ENCODE assay signal across 21 mouse cellular contexts in the genomic region with DNA sequence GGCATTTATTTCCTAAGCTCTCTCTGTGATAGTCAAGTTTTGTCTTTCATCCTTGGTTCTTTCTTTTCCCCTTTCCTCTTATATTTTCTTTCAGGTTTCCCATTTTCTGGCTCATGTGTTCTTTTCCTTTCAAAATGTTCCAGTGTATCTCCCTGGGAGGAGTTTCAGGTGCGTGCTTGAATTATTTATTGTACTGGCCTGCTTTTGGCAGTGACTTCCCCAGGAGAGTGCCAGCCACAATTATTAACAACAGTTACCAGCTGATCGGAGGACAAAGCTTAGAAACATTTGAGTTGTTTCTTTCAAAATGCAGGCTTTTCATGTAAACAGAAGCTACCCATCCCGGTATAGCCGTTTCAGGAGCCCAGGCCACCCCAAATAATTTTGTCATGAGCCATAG.
"Had no signal": no experiment of that assay in that cellular context is flagged by ENCODE, and none has a peak within 500 bp of the region (broad histone marks: within the 10 kb centered on the region; RNA-seq: fewer than 3 reads in every experiment).

No protein-coding gene starts in this region.

- H3K9me3 ChIP-seq: heart, embryonic 12.5 days; hindbrain, embryonic 13.5 days; hindbrain, embryonic 15.5 days; limb, embryonic 13.5 days; limb, embryonic 15.5 days; liver, embryonic 13.5 days; liver, embryonic 15.5 days had no signal

- ATAC-seq: forebrain, postnatal 0 days; hindbrain, postnatal 0 days; intestine, embryonic 16.5 days had no signal

- H3K4me1 ChIP-seq: hindbrain, embryonic 13.5 days; limb, embryonic 13.5 days; limb, embryonic 15.5 days; liver, embryonic 13.5 days; liver, embryonic 15.5 days had no signal

- H3K4me3 ChIP-seq: heart, adult 2 months; heart, embryonic 12.5 days; hindbrain, embryonic 13.5 days; hindbrain, embryonic 15.5 days; limb, embryonic 13.5 days; limb, embryonic 15.5 days; liver, embryonic 13.5 days; liver, embryonic 15.5 days had no signal

- H3K4me2 ChIP-seq: heart, embryonic 12.5 days; hindbrain, embryonic 13.5 days; hindbrain, embryonic 15.5 days; limb, embryonic 13.5 days; limb, embryonic 15.5 days; liver, embryonic 11.5 days; liver, embryonic 13.5 days; liver, embryonic 15.5 days had no signal

- H3K27me3 ChIP-seq: heart, embryonic 12.5 days; hindbrain, embryonic 13.5 days; hindbrain, embryonic 15.5 days; limb, embryonic 13.5 days; limb, embryonic 15.5 days; liver, embryonic 13.5 days; liver, embryonic 15.5 days had no signal

- H3K36me3 ChIP-seq: heart, embryonic 12.5 days; hindbrain, embryonic 13.5 days; hindbrain, embryonic 15.5 days; limb, embryonic 13.5 days; limb, embryonic 15.5 days; liver, embryonic 13.5 days; liver, embryonic 15.5 days had no signal

- DNase-seq: forebrain, postnatal 0 days; gastrocnemius, postnatal 14 days; gastrocnemius, postnatal 36 days; heart, adult 2 months; heart, postnatal 10 days; heart, postnatal 36 days; kidney, adult 11 months; kidney, postnatal 14 days; layer of hippocampus, adult 9-11 months; layer of hippocampus, postnatal 36 days; left cerebral cortex, postnatal 4 days; liver, embryonic 13.5 days had no signal

- H3K9ac ChIP-seq: forebrain, postnatal 0 days; heart, embryonic 12.5 days; hindbrain, embryonic 13.5 days; hindbrain, embryonic 15.5 days; limb, embryonic 13.5 days; limb, embryonic 15.5 days; liver, embryonic 13.5 days; liver, embryonic 15.5 days had no signal

- H3K27ac ChIP-seq: heart, adult 2 months; hindbrain, embryonic 13.5 days; hindbrain, embryonic 15.5 days; hindbrain, postnatal 0 days; limb, embryonic 13.5 days; limb, embryonic 15.5 days; liver, embryonic 13.5 days; liver, embryonic 15.5 days had no signal
